Mouse (Mus musculus): ENCODE data around the gene Hes7. TPM values are rescaled to one million over a fixed set of nuclear protein-coding genes. Genes with fewer than 3 reads are reported as not detected.

Gene Hes7
- polyA plus RNA-seq, 1 experiment from 2014 or later = 0.68 TPM

GRCm38 (mm10) chr11:69073951-69074775 is 46.0 kb upstream of the Hes7 start:
- H3K27me3 ChIP-seq (ENCODE audit: insufficient read depth, low read length) = no peaks in the 10 kb centered on the region
- H3K4me3 ChIP-seq (ENCODE audit: low read depth, low read length) = no peak overlapping the region
- ATAC-seq (ENCODE audit: insufficient read depth) (no peak), DNase-seq (no peak)
- H3K27ac ChIP-seq (ENCODE audit: low read depth) = peak overlapping the region; percentile 96
- H3K36me3 ChIP-seq (ENCODE audit: insufficient read depth) = no peaks in the 10 kb centered on the region
- H3K9me3 ChIP-seq (ENCODE audit: low read depth, low read length) = no peaks in the 10 kb centered on the region
- no peak overlapping the region; the same call in 1 of the 2 replicates for H3K4me2 ChIP-seq
- H3K4me1 ChIP-seq (ENCODE audit: insufficient read depth) = peaks cover 7% of the 10 kb centered on the region; the same call in 1 of the 2 replicates
- H3K9ac ChIP-seq = no peak overlapping the region
- 37% methylated on average over 6 of the region's 6 CpGs for WGBS
- no peak for TF ChIP-seq CTCF (IDR thresholded peaks at IDR 0.05; ENCODE audit: low read depth)

GRCm38 (mm10) chr11:69074776-69075069 is 45.5 kb upstream of the Hes7 start:
- DNase-seq = no peak
- WGBS = 46% methylated on average over 2 of the region's 2 CpGs
- Histone ChIP-seq H3K4me2 (no peak overlapping the region), H3K27me3 (ENCODE audit: insufficient read depth, low read length) (no peaks in the 10 kb centered on the region), H3K9me3 (ENCODE audit: low read depth, low read length) (no peaks in the 10 kb centered on the region), H3K36me3 (ENCODE audit: insufficient read depth) (no peaks in the 10 kb centered on the region), H3K4me1 (ENCODE audit: insufficient read depth) (peaks cover 7% of the 10 kb centered on the region; the same call in 1 of the 2 replicates), H3K4me3 (ENCODE audit: low read depth, low read length) (no peak overlapping the region), H3K9ac (no peak overlapping the region), H3K27ac (ENCODE audit: low read depth) (no peak overlapping the region)
- ATAC-seq (ENCODE audit: insufficient read depth) = no peak
- no peak for TF ChIP-seq CTCF (IDR thresholded peaks at IDR 0.05; ENCODE audit: low read depth)

GRCm38 (mm10) chr11:69075764-69076479 is 44.3 kb upstream of the Hes7 start:
- ATAC-seq (ENCODE audit: insufficient read depth) (no peak), DNase-seq (peak; percentile 24)
- Histone ChIP-seq H3K9me3 (ENCODE audit: low read depth, low read length) (no peaks in the 10 kb centered on the region), H3K4me1 (ENCODE audit: insufficient read depth) (peaks cover 7% of the 10 kb centered on the region; the same call in 1 of the 2 replicates), H3K4me3 (ENCODE audit: low read depth, low read length) (no peak overlapping the region), H3K9ac (no peak overlapping the region), H3K27ac (ENCODE audit: low read depth) (no peak overlapping the region), H3K36me3 (ENCODE audit: insufficient read depth) (no peaks in the 10 kb centered on the region), H3K27me3 (ENCODE audit: insufficient read depth, low read length) (no peaks in the 10 kb centered on the region), H3K4me2 (no peak overlapping the region)
- WGBS = 58% methylated on average over 8 of the region's 9 CpGs
- no peak for TF ChIP-seq CTCF (IDR thresholded peaks at IDR 0.05; ENCODE audit: low read depth)

- no peaks in the 10 kb centered on the region for H3K27me3 ChIP-seq (ENCODE audit: insufficient read depth, low read length)
- no peak overlapping the region for H3K9ac ChIP-seq
- peaks cover 2% of the 10 kb centered on the region; the same call in 1 of the 2 replicates for H3K4me1 ChIP-seq (ENCODE audit: insufficient read depth)
- H3K4me3 ChIP-seq (ENCODE audit: low read depth, low read length) = no peak overlapping the region
- DNase-seq (no peak), ATAC-seq (ENCODE audit: insufficient read depth) (no peak)
- no peak overlapping the region for H3K4me2 ChIP-seq
- H3K27ac ChIP-seq (ENCODE audit: low read depth) = no peak overlapping the region
- TF ChIP-seq CTCF (IDR thresholded peaks at IDR 0.05; ENCODE audit: low read depth) = no peak
- no peaks in the 10 kb centered on the region for H3K36me3 ChIP-seq (ENCODE audit: insufficient read depth)
- no peaks in the 10 kb centered on the region for H3K9me3 ChIP-seq (ENCODE audit: low read depth, low read length)
- WGBS = 60% methylated on average over 5 of the region's 5 CpGs
These were observed 43.6 kb upstream of the Hes7 start for GRCm38 (mm10) chr11:69076572-69076971.

- Histone ChIP-seq H3K4me1 (ENCODE audit: insufficient read depth) (no peaks in the 10 kb centered on the region), H3K9me3 (ENCODE audit: low read depth, low read length) (no peaks in the 10 kb centered on the region), H3K36me3 (ENCODE audit: insufficient read depth) (no peaks in the 10 kb centered on the region), H3K4me3 (ENCODE audit: low read depth, low read length) (no peak overlapping the region), H3K27me3 (ENCODE audit: insufficient read depth, low read length) (no peaks in the 10 kb centered on the region), H3K4me2 (no peak overlapping the region), H3K27ac (ENCODE audit: low read depth) (no peak overlapping the region), H3K9ac (no peak overlapping the region)
- no peak for ATAC-seq (ENCODE audit: insufficient read depth)
- no peak for DNase-seq
- no peak for TF ChIP-seq CTCF (IDR thresholded peaks at IDR 0.05; ENCODE audit: low read depth)
- WGBS = 76% methylated on average over 9 of the region's 9 CpGs
These were observed 42.9 kb upstream of the Hes7 start for GRCm38 (mm10) chr11:69077316-69077715.

- no peak for TF ChIP-seq CTCF (IDR thresholded peaks at IDR 0.05; ENCODE audit: low read depth)
- Histone ChIP-seq H3K27ac (ENCODE audit: low read depth) (no peak overlapping the region), H3K4me1 (ENCODE audit: insufficient read depth) (no peaks in the 10 kb centered on the region), H3K9ac (no peak overlapping the region), H3K9me3 (ENCODE audit: low read depth, low read length) (no peaks in the 10 kb centered on the region), H3K4me3 (ENCODE audit: low read depth, low read length) (no peak overlapping the region), H3K27me3 (ENCODE audit: insufficient read depth, low read length) (no peaks in the 10 kb centered on the region), H3K36me3 (ENCODE audit: insufficient read depth) (no peaks in the 10 kb centered on the region), H3K4me2 (no peak overlapping the region)
- ATAC-seq (ENCODE audit: insufficient read depth) (no peak), DNase-seq (no peak)
- WGBS = 69% methylated on average over 6 of the region's 6 CpGs
These were observed 42.2 kb upstream of the Hes7 start for GRCm38 (mm10) chr11:69078041-69078440.

GRCm38 (mm10) chr11:69078805-69079438 is 41.3 kb upstream of the Hes7 start:
- ATAC-seq (ENCODE audit: insufficient read depth) = no peak
- Histone ChIP-seq H3K9me3 (ENCODE audit: low read depth, low read length) (no peaks in the 10 kb centered on the region), H3K27ac (ENCODE audit: low read depth) (no peak overlapping the region), H3K36me3 (ENCODE audit: insufficient read depth) (no peaks in the 10 kb centered on the region), H3K4me2 (no peak overlapping the region), H3K4me1 (ENCODE audit: insufficient read depth) (no peaks in the 10 kb centered on the region), H3K27me3 (ENCODE audit: insufficient read depth, low read length) (no peaks in the 10 kb centered on the region), H3K9ac (no peak overlapping the region), H3K4me3 (ENCODE audit: low read depth, low read length) (no peak overlapping the region)
- 78% methylated on average over 5 of the region's 5 CpGs for WGBS
- DNase-seq = no peak
- no peak for TF ChIP-seq CTCF (IDR thresholded peaks at IDR 0.05; ENCODE audit: low read depth)
